Mouse (Mus musculus) testis, adult 2 months (tissue): ENCODE measurements around the gene Cntnap5c. TPM values are rescaled to one million over a fixed set of nuclear protein-coding genes. Genes with fewer than 3 reads are reported as not detected.

Source experiments
- H3K27ac ChIP-seq: fragments of 200-500 bp; 2 replicates; pipeline ENCODE4 v1.5.1; 2012; ENCODE audit warnings: low read depth, low read length; ENCODE audit not compliant: control insufficient read depth, insufficient read depth
- H3K27me3 ChIP-seq: fragments of 200-500 bp; 2 replicates; pipeline ENCODE4 v1.6.1; 2012; ENCODE audit warnings: mild to moderate bottlenecking, low read length, moderate library complexity; ENCODE audit not compliant: control insufficient read depth, insufficient read depth
- H3K36me3 ChIP-seq: fragments of 200-500 bp; 2 replicates; pipeline ENCODE4 v1.6.1; 2012; ENCODE audit warnings: mild to moderate bottlenecking, low read length; ENCODE audit not compliant: control insufficient read depth, insufficient read depth
- H3K4me1 ChIP-seq: fragments of 200-500 bp; 2 replicates; pipeline ENCODE4 v1.6.1; 2012; ENCODE audit warnings: low read length; ENCODE audit not compliant: control insufficient read depth, insufficient read depth
- H3K4me3 ChIP-seq: fragments of 200-500 bp; 2 replicates; pipeline ENCODE4 v1.5.1; 2012; ENCODE audit warnings: low read depth, mild to moderate bottlenecking, low read length, moderate library complexity, mixed read lengths; ENCODE audit not compliant: control insufficient read depth
- CTCF ChIP-seq: fragments of 200-500 bp; IDR thresholded peaks from 2 replicates; pipeline ENCODE4 v1.5.1; 2012; ENCODE audit warnings: low read depth, mild to moderate bottlenecking, inconsistent platforms, low read length, moderate library complexity; ENCODE audit not compliant: control insufficient read depth, insufficient read depth, insufficient replicate concordance
- POLR2A ChIP-seq: fragments of 200-500 bp; IDR thresholded peaks from 2 replicates; pipeline ENCODE4 v1.6.1; 2012; ENCODE audit warnings: low read depth, mild to moderate bottlenecking, inconsistent platforms, low read length, moderate library complexity; ENCODE audit not compliant: control insufficient read depth
- polyA plus RNA-seq: library from polyadenylated mRNA; depleted of rRNA; stranded (reverse); fragments of >200 nt; gene quantifications from 2 replicates; pipeline ENCODE4 v1.2.3, GENCODE M21; 2012

The Cntnap5c gene
- polyA plus RNA-seq, 1 experiment: 1.1 TPM

DNA sequence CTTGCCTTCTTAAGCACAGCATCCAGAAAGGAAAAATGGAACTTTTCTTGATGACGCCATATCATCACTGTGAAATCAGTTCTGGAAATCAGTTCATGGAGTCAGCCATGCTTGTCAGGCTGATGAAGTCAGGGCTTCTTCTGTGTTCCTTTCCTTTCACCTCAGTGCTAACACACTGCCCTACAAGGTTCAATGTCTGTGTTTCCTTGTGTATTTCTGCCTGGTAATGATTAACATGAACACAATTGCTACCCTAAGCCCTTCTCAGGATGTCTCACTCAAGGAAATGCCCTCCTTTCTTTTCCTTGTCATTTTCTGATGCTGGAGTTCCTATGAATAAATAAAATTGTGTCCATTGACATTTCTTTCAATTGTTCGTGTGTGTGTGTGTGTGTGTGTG lies 431.8 kb downstream of the Cntnap5c start:
- no peaks in the 10 kb centered on the region for H3K27me3 ChIP-seq
- no peak overlapping the region for H3K27ac ChIP-seq
- no peak overlapping the region for H3K4me3 ChIP-seq
- TF ChIP-seq CTCF (no peak), POLR2A (no peak)
- no peaks in the 10 kb centered on the region for H3K36me3 ChIP-seq
- H3K4me1 ChIP-seq: no peaks in the 10 kb centered on the region

- H3K27me3 ChIP-seq: no peaks in the 10 kb centered on the region
- no peaks in the 10 kb centered on the region for H3K36me3 ChIP-seq
- no peak overlapping the region for H3K4me3 ChIP-seq
- TF ChIP-seq POLR2A (no peak), CTCF (no peak)
- no peaks in the 10 kb centered on the region for H3K4me1 ChIP-seq
- H3K27ac ChIP-seq: no peak overlapping the region
Observed at GRCm38 (mm10) chr17:58268058-58268457, 498.7 kb downstream of the Cntnap5c start.

- no peak for TF ChIP-seq CTCF
- TF ChIP-seq POLR2A: no peak
- H3K36me3 ChIP-seq: no peaks in the 10 kb centered on the region
- H3K27me3 ChIP-seq: no peaks in the 10 kb centered on the region
- no peaks in the 10 kb centered on the region for H3K4me1 ChIP-seq
- H3K27ac ChIP-seq: no peak overlapping the region
- no peak overlapping the region for H3K4me3 ChIP-seq
Observed at GRCm38 (mm10) chr17:58351310-58351709, 581.9 kb downstream of the Cntnap5c start.

DNA sequence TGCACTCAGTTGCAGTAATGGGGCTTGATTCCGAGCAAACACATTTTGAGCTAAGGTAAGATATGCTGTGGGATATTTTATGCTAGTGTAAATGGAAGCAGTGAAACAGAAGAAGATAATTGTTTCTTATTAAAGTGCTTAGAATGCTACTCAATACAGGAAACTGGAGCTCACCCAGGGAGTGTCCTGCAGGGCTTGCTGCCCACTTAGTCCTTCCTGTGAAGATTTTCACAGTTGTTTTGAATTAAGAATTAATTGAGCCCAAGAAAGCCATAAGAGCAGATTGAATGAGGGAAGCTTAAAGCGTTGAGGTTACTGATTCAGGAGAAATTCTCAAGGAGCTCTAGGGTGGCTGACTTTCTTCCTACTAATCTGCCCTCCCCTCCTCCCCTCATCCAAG lies 586.9 kb downstream of the Cntnap5c start:
- H3K27me3 ChIP-seq: no peaks in the 10 kb centered on the region
- H3K4me3 ChIP-seq: no peak overlapping the region
- TF ChIP-seq POLR2A: no peak
- TF ChIP-seq CTCF: no peak
- no peaks in the 10 kb centered on the region for H3K36me3 ChIP-seq
- no peak overlapping the region for H3K27ac ChIP-seq
- no peaks in the 10 kb centered on the region for H3K4me1 ChIP-seq

- TF ChIP-seq POLR2A (no peak), CTCF (no peak)
- no peaks in the 10 kb centered on the region for H3K36me3 ChIP-seq
- H3K27ac ChIP-seq: no peak overlapping the region
- H3K4me1 ChIP-seq: no peaks in the 10 kb centered on the region
- H3K27me3 ChIP-seq: no peaks in the 10 kb centered on the region
- H3K4me3 ChIP-seq: no peak overlapping the region
Observed at GRCm38 (mm10) chr17:58363582-58364267, 594.4 kb downstream of the Cntnap5c start.

GRCm38 (mm10) chr17:58370089-58370488 lies 600.7 kb downstream of the Cntnap5c start:
- TF ChIP-seq POLR2A: no peak
- no peak for TF ChIP-seq CTCF
- no peaks in the 10 kb centered on the region for H3K4me1 ChIP-seq
- no peak overlapping the region for H3K4me3 ChIP-seq
- H3K27me3 ChIP-seq: no peaks in the 10 kb centered on the region
- no peak overlapping the region for H3K27ac ChIP-seq
- H3K36me3 ChIP-seq: no peaks in the 10 kb centered on the region

DNA sequence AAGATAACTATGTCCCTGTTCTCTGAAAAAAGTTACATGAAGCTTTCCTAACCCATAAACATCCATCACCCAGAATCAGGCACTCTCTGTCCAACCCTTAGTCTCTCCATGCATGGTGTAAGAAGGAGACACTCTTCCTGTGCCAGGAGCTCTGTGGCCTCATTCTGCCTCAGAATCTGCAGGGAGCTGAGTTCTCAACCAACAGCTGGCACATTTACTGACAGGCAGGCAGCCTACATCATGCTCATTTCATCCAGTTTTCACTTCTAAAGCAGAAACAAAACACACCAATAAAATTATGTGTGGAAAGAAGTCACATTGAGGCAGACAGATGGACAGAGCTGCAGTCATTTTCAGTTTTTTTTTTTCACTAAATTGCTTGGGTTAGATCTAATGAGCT lies 638.4 kb downstream of the Cntnap5c start:
- Histone ChIP-seq H3K4me3 (no peak overlapping the region), H3K4me1 (no peaks in the 10 kb centered on the region), H3K27ac (no peak overlapping the region), H3K36me3 (no peaks in the 10 kb centered on the region), H3K27me3 (no peaks in the 10 kb centered on the region)
- TF ChIP-seq POLR2A (no peak), CTCF (no peak)

DNA sequence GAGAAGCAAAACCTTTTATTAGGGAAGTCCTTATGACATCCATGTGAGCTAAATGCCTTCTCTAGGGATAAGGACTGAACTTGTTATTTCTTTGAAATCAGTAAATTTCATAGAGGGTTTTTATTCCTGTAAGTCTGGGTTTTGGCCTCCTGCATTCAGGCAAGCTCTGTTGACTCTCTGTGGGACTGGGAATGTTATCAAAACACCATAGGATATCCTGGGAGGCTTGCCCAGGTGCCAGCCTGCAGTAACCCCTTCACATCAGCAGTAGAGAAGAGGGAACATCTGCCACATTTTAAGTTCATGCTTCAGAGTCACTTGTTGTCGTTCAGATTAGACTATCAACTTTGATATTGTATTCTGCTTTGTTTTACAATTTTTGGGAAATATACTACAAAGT lies 639.4 kb downstream of the Cntnap5c start:
- H3K27ac ChIP-seq: no peak overlapping the region
- no peaks in the 10 kb centered on the region for H3K27me3 ChIP-seq
- H3K4me3 ChIP-seq: no peak overlapping the region
- no peaks in the 10 kb centered on the region for H3K36me3 ChIP-seq
- no peak for TF ChIP-seq POLR2A
- no peak for TF ChIP-seq CTCF
- H3K4me1 ChIP-seq: no peaks in the 10 kb centered on the region
